Mouse (Mus musculus): ENCODE measurements around the gene 1700066M21Rik. TPM values are rescaled to one million over a fixed set of nuclear protein-coding genes. Genes with fewer than 3 reads are reported as not detected.

Gene 1700066M21Rik
- polyA plus RNA-seq, 1 experiment from 2014 or later = 10.5 TPM

GRCm38 (mm10) chr1:57406187-57407151 lies 29.0 kb downstream of the 1700066M21Rik start, which contains the start of the genes Maip1 and Tyw5:
Gene Maip1, plus strand, starts transcription at chr1:57406328.
Gene Tyw5, minus strand, starts transcription at chr1:57407101.
- H3K27me3 ChIP-seq (ENCODE audit: low read depth, poor library complexity, severe bottlenecking) = no peaks in the 10 kb centered on the region
- peak within 1 kb of the TSS; percentile 92 for H3K4me3 ChIP-seq
- no peaks in the 10 kb centered on the region for H3K9me3 ChIP-seq (replicated peaks)
- DNase-seq (ENCODE audit: low spot score) = peak; percentile 85
- peaks cover 23% of the 10 kb centered on the region for H3K4me1 ChIP-seq
- under 1% methylated on average over 72 of the region's 72 CpGs for WGBS
- H3K36me3 ChIP-seq = peaks cover 27% of the 10 kb centered on the region
- peak within 1 kb of the TSS; percentile 98 for H3K27ac ChIP-seq

GRCm38 (mm10) chr1:57408994-57409393 lies 31.6 kb downstream of the 1700066M21Rik start:
- DNase-seq (ENCODE audit: low spot score) = no peak
- no peaks in the 10 kb centered on the region for H3K9me3 ChIP-seq (replicated peaks)
- peaks cover 23% of the 10 kb centered on the region for H3K4me1 ChIP-seq
- no peaks in the 10 kb centered on the region for H3K27me3 ChIP-seq (ENCODE audit: low read depth, poor library complexity, severe bottlenecking)
- no peak overlapping the region for H3K4me3 ChIP-seq
- peaks cover 52% of the 10 kb centered on the region for H3K36me3 ChIP-seq
- H3K27ac ChIP-seq = no peak overlapping the region
- WGBS = 87% methylated on average over 2 of the region's 2 CpGs

GRCm38 (mm10) chr1:57413397-57413796 lies 36.0 kb downstream of the 1700066M21Rik start:
- Histone ChIP-seq H3K4me3 (no peak overlapping the region), H3K27ac (no peak overlapping the region), H3K9me3 (replicated peaks) (no peaks in the 10 kb centered on the region), H3K36me3 (peaks cover 78% of the 10 kb centered on the region), H3K27me3 (ENCODE audit: low read depth, poor library complexity, severe bottlenecking) (no peaks in the 10 kb centered on the region), H3K4me1 (peaks cover 7% of the 10 kb centered on the region)
- DNase-seq (ENCODE audit: low spot score) = no peak
- 93% methylated on average over 2 of the region's 2 CpGs for WGBS

- no peak for DNase-seq (ENCODE audit: low spot score)
- Histone ChIP-seq H3K4me1 (peaks cover 2% of the 10 kb centered on the region), H3K9me3 (replicated peaks) (no peaks in the 10 kb centered on the region), H3K4me3 (no peak overlapping the region), H3K36me3 (no peaks in the 10 kb centered on the region), H3K27me3 (ENCODE audit: low read depth, poor library complexity, severe bottlenecking) (no peaks in the 10 kb centered on the region), H3K27ac (no peak overlapping the region)
- WGBS = 30% methylated on average over 1 of the region's 1 CpGs
Measured at GRCm38 (mm10) chr1:57423696-57424095, 46.3 kb downstream of the 1700066M21Rik start.

GRCm38 (mm10) chr1:57428368-57429308 lies 51.2 kb downstream of the 1700066M21Rik start:
- 59% methylated on average over 16 of the region's 16 CpGs for WGBS
- Histone ChIP-seq H3K27me3 (ENCODE audit: low read depth, poor library complexity, severe bottlenecking) (no peaks in the 10 kb centered on the region), H3K4me1 (peaks cover 18% of the 10 kb centered on the region), H3K36me3 (no peaks in the 10 kb centered on the region), H3K4me3 (no peak overlapping the region; the same call in 1 of the 2 replicates), H3K9me3 (replicated peaks) (no peaks in the 10 kb centered on the region), H3K27ac (peak overlapping the region; percentile 43; the same call in 1 of the 2 replicates)
- peak; percentile 91 for DNase-seq (ENCODE audit: low spot score)

- WGBS = 13% methylated on average over 12 of the region's 12 CpGs
- DNase-seq (ENCODE audit: low spot score) = no peak
- Histone ChIP-seq H3K27me3 (ENCODE audit: low read depth, poor library complexity, severe bottlenecking) (no peaks in the 10 kb centered on the region), H3K36me3 (no peaks in the 10 kb centered on the region), H3K4me1 (peaks cover 18% of the 10 kb centered on the region), H3K9me3 (replicated peaks) (no peaks in the 10 kb centered on the region), H3K27ac (peak overlapping the region; percentile 42), H3K4me3 (peak overlapping the region; percentile 30)
Measured at GRCm38 (mm10) chr1:57429786-57430483, 52.5 kb downstream of the 1700066M21Rik start.

- Histone ChIP-seq H3K4me3 (no peak overlapping the region), H3K36me3 (no peaks in the 10 kb centered on the region), H3K9me3 (replicated peaks) (no peaks in the 10 kb centered on the region), H3K27me3 (ENCODE audit: low read depth, poor library complexity, severe bottlenecking) (no peaks in the 10 kb centered on the region), H3K4me1 (peaks cover 33% of the 10 kb centered on the region), H3K27ac (no peak overlapping the region)
- DNase-seq (ENCODE audit: low spot score) = no peak
- 94% methylated on average over 7 of the region's 7 CpGs for WGBS
Measured at GRCm38 (mm10) chr1:57433141-57433540, 55.7 kb downstream of the 1700066M21Rik start.

Other genes with a start within 250 kb of the 1700066M21Rik start
- gene Maip1, start 28.7 kb downstream of the 1700066M21Rik start, polyA plus RNA-seq (2016; fragmentation: Nextera tagmentation; extraction: Ambion mirVana) = 20.5 and 20.6 TPM in 2 replicates
- gene Tyw5, start 29.5 kb downstream of the 1700066M21Rik start, polyA plus RNA-seq (2016; fragmentation: Nextera tagmentation; extraction: Ambion mirVana) = 32.3 and 35.9 TPM in 2 replicates